Mouse (Mus musculus) limb, embryonic 13.5 days (tissue): Measurements from ENCODE around the gene Thop1. TPM values are rescaled to one million over a fixed set of nuclear protein-coding genes. Genes with fewer than 3 reads are reported as not detected.
A peak's percentile ranks its signal among the peaks of the same experiment; 100 is the strongest.
"Not testable (repeated sequence)": the region's sequence is repeated elsewhere in the genome, so short reads cannot be mapped to it uniquely, and the experiment has no call there.

ENCODE experiments used
- ATAC-seq: fragments of 200-750 bp; cut with Nextera tagmentation; 2 replicates; pipeline ENCODE4 v1.8.0; 2017; ENCODE audit warnings: low read depth, moderate number of reproducible peaks, moderate TSS enrichment; ENCODE audit not compliant: low FRiP score
- H3K27ac ChIP-seq: fragments of 300-500 bp; sonication (generic); 2 replicates; pipeline ENCODE4 v1.5.1; 2015; ENCODE audit warnings: inconsistent platforms, mild to moderate bottlenecking, moderate library complexity
- H3K27me3 ChIP-seq: fragments of 300-500 bp; sonication (generic); 2 replicates; pipeline ENCODE4 v1.6.1; 2015; ENCODE audit warnings: mild to moderate bottlenecking, inconsistent platforms
- H3K36me3 ChIP-seq: fragments of 300-500 bp; sonication (generic); 2 replicates; pipeline ENCODE4 v1.6.1; 2015; ENCODE audit warnings: inconsistent platforms, mild to moderate bottlenecking, moderate library complexity
- H3K4me1 ChIP-seq: fragments of 300-500 bp; sonication (generic); 2 replicates; pipeline ENCODE4 v1.6.1; 2015; ENCODE audit warnings: inconsistent platforms
- H3K4me2 ChIP-seq: fragments of 300-500 bp; sonication (generic); replicated peaks from 2 replicates; pipeline ENCODE4 v1.6.1; 2015; ENCODE audit warnings: inconsistent platforms, mild to moderate bottlenecking, moderate library complexity
- H3K4me3 ChIP-seq: fragments of 300-500 bp; sonication (generic); 2 replicates; pipeline ENCODE4 v1.5.1; 2015; ENCODE audit warnings: moderate library complexity, mild to moderate bottlenecking, inconsistent platforms
- H3K9ac ChIP-seq: fragments of 300-500 bp; sonication (generic); 2 replicates; pipeline ENCODE4 v1.6.1; 2015; ENCODE audit warnings: mild to moderate bottlenecking, inconsistent platforms
- H3K9me3 ChIP-seq: fragments of 300-500 bp; sonication (generic); 2 replicates; pipeline ENCODE4 v1.6.1; 2016; ENCODE audit warnings: inconsistent platforms
- WGBS: fragments of 180-500 bp; shearing (Covaris S2); methylation state at CpG from one replicate; pipeline ENCODE4 v1.1.7; 2015; 5-methylcytosine and 5-hydroxymethylcytosine counted together
- polyA plus RNA-seq: library from polyadenylated mRNA; unstranded; fragments of >200 nt; fragmentation: Nextera tagmentation; extraction: Ambion mirVana; gene quantifications from 2 replicates; pipeline ENCODE4 v1.2.1, GENCODE M21; 2015

Thop1 gene
- polyA plus RNA-seq, 1 experiment from 2014 or later, result 62.0 TPM

DNA sequence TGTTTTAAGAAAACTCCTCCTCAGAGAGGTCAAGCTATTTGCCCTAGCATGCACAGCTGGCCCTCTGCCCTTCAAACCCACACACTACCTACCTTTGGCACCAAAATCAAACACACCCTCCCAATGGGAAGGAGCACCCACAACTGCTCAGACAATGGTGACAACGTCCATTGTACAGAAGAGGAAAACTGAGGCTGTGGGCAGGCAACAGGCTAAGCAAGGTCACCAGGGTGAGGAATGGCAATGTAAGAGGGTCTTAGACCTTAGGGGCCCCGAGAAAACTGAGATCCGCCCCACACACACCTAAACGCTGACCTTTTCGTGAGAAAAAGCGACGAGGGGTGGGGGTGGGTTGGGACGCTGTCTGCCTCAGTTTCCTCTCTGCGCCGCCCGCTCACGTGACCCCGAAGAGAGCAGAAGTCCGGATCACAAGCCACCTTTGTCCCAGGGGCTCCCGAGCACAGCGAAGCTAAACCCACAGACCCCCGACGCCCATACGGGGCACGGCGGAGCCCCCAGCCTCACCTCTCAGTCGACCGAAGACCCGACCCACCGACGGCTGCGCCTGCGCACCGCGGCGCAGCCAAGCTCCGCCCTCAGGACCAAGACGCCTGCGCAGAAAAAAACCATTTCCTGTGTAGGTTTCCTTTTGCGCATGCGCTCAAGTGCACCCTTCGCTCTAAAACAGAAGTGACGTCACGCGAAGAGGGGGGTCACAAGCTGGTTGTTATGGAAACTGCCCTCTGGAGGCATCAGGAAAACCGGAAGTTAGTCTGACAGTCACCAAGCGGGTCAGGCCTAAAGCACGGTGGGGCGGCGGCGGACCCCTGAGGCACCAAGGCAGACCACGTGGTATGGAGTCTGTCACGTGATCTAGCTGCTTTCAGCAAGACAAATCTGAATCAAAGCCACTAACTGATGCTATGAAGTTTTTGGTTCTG, 10.0 kb upstream of the Thop1 start, which contains the start of gene Sgta:
Sgta (minus strand) TSS at position 579 of the 941 bp plus-strand sequence.
- H3K9me3 ChIP-seq, result no peaks in the 10 kb centered on the region
- H3K36me3 ChIP-seq, result peaks cover 8% of the 10 kb centered on the region; the same call in 1 of the 2 replicates
- H3K4me1 ChIP-seq, result peaks cover 31% of the 10 kb centered on the region
- peak within 1 kb of the TSS; percentile 85 for H3K4me3 ChIP-seq
- peak; percentile 94 for ATAC-seq
- WGBS, result 0% methylated on average over 48 of the region's 48 CpGs
- H3K9ac ChIP-seq, result peak within 1 kb of the TSS; percentile 91
- H3K27me3 ChIP-seq, result no peaks in the 10 kb centered on the region
- peak within 1 kb of the TSS; percentile 97 for H3K4me2 ChIP-seq
- 0 out of 2 replicates have a peak within 1 kb of the TSS, but pooled peaks have one; percentile 3 for H3K27ac ChIP-seq

DNA sequence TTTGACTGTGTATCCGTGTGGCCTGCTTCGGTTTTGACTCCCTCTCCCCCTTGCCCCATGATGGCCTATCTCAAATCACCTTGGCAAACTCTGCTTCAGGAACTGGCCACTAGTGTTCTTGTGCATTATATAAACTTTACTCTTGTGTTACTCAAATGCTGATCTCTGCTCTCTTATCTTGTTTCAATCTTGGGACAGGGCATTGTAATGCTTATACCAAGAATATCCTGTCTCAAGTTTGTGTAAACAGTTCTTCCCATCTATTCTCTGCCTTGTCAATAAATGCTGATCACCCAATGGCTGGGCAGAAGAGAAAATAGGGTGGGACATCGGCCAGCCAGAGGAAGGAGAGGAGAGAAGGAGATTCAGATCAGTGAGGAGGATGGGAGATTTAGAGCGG, 7.1 kb upstream of the Thop1 start:
- ATAC-seq, result no peak
- H3K9me3 ChIP-seq, result no peaks in the 10 kb centered on the region
- H3K36me3 ChIP-seq, result no peaks in the 10 kb centered on the region
- peaks cover 20% of the 10 kb centered on the region for H3K4me1 ChIP-seq
- no peak overlapping the region for H3K9ac ChIP-seq
- H3K27me3 ChIP-seq, result no peaks in the 10 kb centered on the region
- no peak overlapping the region for H3K27ac ChIP-seq
- H3K4me2 ChIP-seq, result no peak overlapping the region
- 63% methylated on average over 4 of the region's 4 CpGs for WGBS
- no peak overlapping the region for H3K4me3 ChIP-seq

DNA sequence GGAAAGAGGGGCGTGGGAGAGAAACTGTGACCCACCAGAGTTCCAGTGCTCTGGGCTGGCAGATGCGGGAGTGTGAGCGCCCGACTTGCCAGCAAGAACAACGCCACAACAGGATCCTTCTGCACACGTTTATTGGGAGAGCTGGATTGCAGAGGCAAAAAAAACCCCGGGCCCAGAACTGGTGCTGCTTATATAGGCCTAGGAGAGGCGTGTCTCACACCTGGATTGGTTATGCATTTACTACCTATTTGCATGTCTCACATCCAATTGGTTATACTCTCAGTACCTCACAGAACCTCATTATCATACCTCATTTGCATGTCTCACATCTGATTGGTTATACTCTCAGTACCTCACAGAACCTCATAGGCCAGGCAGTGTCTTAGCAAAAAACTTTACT, 5.3 kb upstream of the Thop1 start:
- H3K4me1 ChIP-seq, H3K9ac ChIP-seq, H3K4me2 ChIP-seq, H3K36me3 ChIP-seq, H3K27me3 ChIP-seq, H3K9me3 ChIP-seq, H3K4me3 ChIP-seq, ATAC-seq, H3K27ac ChIP-seq: not testable (repeated sequence)
- 88% methylated on average over 8 of the region's 8 CpGs for WGBS

DNA sequence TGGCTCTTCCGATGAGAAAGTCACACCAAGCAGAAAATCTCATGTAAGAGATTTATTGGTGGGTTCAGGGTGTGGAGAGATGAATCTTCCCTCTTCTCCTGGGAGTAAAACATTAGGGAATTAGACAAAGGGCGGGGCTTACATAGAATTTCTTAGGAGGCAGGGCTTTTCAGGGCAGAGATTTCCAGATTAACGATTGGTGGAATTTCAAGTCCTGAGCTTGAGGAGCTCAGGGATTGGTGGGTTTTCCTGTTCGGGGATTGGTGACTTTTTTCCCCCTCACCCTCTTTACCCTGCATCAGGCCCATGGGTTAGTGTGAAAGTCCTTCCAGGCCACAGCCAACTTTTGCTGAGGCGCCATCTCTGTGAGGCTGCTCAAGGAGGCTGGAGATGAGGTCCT, 1.1 kb upstream of the Thop1 start:
- Histone ChIP-seq H3K4me1 (peaks cover 20% of the 10 kb centered on the region), H3K36me3 (peaks cover 10% of the 10 kb centered on the region), H3K27me3 (no peaks in the 10 kb centered on the region), H3K27ac (no peak overlapping the region), H3K9me3 (no peaks in the 10 kb centered on the region), H3K4me2 (no peak overlapping the region), H3K4me3 (no peak overlapping the region), H3K9ac (peak overlapping the region; percentile 43)
- 70% methylated on average over 5 of the region's 5 CpGs for WGBS
- ATAC-seq, result no peak

DNA sequence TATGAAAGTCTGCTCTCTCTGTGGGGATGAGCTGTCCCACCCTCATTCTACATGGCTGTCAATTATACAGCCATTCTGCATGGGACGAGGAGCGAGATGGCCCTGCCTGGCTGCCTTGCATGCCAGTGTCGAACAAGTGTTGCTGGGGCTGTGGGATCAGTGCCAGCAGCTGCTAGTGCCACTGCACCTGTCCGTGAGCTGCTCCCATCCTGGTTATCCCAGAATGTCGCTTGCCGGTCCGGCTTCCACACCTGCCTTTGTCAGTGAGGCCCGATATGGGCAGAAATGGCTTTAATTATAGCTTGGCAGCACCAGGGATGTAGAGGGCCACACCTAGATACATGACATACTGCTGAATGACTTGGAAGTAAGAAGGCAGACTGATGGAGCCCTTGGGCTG, 2.5 kb downstream of the Thop1 start:
- no peak overlapping the region for H3K4me3 ChIP-seq
- H3K4me2 ChIP-seq, result no peak overlapping the region
- H3K27ac ChIP-seq, result no peak overlapping the region
- H3K27me3 ChIP-seq, result no peaks in the 10 kb centered on the region
- H3K9me3 ChIP-seq, result no peaks in the 10 kb centered on the region
- ATAC-seq, result no peak
- peaks cover 20% of the 10 kb centered on the region for H3K4me1 ChIP-seq
- 86% methylated on average over 8 of the region's 8 CpGs for WGBS
- H3K9ac ChIP-seq, result 0 out of 2 replicates have a peak overlapping the region, but pooled peaks have one; percentile 93
- peaks cover 45% of the 10 kb centered on the region for H3K36me3 ChIP-seq

DNA sequence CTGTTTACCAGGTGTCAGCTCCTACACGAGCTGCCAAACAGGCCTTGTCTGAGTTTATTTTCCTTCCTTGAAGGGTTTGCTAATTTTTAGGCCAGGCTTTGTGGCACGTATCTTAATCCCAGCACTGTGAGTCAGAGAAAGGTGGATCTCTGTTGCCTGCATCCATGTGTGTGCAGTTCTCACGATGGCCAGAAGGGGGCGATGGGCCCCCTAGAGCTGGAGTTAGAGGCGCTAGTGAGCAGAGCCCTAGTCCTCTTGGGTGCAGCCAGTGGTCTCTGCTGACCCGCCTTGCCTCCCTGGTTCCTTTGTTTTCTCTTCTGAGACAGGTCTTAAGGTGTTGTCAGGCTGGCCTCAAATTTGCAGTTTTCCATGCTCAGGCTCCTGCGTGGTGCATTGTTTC, 3.6 kb downstream of the Thop1 start:
- no peak overlapping the region for H3K27ac ChIP-seq
- H3K9me3 ChIP-seq, result no peaks in the 10 kb centered on the region
- H3K36me3 ChIP-seq, result peaks cover 57% of the 10 kb centered on the region
- ATAC-seq, result no peak
- H3K9ac ChIP-seq, result no peak overlapping the region
- H3K4me3 ChIP-seq, result no peak overlapping the region
- H3K4me2 ChIP-seq, result no peak overlapping the region
- H3K27me3 ChIP-seq, result no peaks in the 10 kb centered on the region
- WGBS, result 71% methylated on average over 7 of the region's 7 CpGs
- peaks cover 20% of the 10 kb centered on the region for H3K4me1 ChIP-seq

DNA sequence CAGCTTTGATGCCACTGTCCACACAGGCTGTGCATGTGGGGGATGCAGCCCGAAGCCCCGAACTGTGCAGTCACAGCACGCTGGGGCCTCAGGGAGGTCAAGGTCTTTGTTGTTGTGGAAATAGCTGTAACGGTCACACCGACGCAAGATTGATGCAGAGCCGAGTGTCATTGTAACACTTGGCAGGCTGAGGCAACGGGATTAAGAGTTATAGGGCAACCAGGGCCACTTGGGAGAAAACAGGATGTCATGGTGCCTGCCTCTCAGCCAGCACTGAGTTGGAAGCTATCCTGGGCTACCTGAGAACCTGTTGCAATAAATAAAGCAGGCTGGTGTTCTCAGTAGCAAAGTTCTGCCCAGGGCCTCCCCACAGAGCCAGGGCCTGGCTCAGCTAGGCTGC, 5.9 kb downstream of the Thop1 start:
- Histone ChIP-seq H3K4me3 (no peak overlapping the region), H3K4me2 (no peak overlapping the region), H3K4me1 (peaks cover 8% of the 10 kb centered on the region), H3K36me3 (peaks cover 79% of the 10 kb centered on the region), H3K9me3 (no peaks in the 10 kb centered on the region), H3K9ac (no peak overlapping the region), H3K27me3 (no peaks in the 10 kb centered on the region), H3K27ac (no peak overlapping the region)
- WGBS, result 84% methylated on average over 8 of the region's 8 CpGs
- ATAC-seq, result no peak

DNA sequence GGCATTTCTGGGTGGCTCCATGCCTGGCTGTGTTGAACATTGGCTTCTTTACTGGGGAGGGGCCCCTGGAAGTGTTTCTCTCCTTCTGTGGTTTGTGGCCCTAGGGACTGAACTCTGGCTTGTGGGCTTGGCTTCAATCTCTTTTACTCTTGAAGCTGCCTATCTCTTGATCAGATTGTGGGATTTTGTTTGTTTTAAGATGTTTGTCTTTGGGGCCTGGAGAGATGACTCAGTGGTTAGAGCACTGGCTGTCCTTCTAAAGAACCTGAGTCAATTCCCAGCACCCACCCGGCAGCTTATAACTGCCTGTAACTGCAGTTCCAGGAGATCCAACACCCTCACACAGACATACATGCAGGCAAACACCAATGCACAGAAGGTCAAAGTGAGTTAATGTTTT, 6.5 kb downstream of the Thop1 start:
- no peak overlapping the region for H3K4me2 ChIP-seq
- peaks cover 86% of the 10 kb centered on the region for H3K36me3 ChIP-seq
- no peak overlapping the region for H3K9ac ChIP-seq
- 85% methylated on average over 1 of the region's 1 CpGs for WGBS
- H3K27me3 ChIP-seq, result no peaks in the 10 kb centered on the region
- H3K9me3 ChIP-seq, result no peaks in the 10 kb centered on the region
- peaks cover 2% of the 10 kb centered on the region for H3K4me1 ChIP-seq
- H3K4me3 ChIP-seq, result no peak overlapping the region
- no peak for ATAC-seq
- H3K27ac ChIP-seq, result no peak overlapping the region

DNA sequence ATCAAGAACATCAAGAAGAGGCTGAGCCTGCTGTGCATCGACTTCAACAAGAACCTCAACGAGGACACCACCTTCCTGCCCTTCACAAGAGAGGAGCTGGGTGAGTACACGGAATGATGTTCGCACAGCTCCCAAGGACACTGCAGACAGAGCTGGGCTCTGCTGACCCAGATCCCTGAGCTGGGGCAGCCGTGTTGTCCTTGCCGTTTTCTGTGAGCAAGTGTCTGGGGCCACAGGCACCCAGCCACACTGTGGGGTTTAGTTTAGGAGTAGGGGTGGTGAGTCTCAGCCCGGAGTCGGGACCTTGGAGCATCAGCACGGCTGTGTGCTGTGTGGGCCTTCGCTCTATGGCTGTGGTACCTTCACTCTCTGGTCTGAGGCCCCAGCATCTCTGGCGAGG, 8.1 kb downstream of the Thop1 start:
- 92% methylated on average over 11 of the region's 11 CpGs for WGBS
- no peak overlapping the region for H3K9ac ChIP-seq
- no peak for ATAC-seq

DNA sequence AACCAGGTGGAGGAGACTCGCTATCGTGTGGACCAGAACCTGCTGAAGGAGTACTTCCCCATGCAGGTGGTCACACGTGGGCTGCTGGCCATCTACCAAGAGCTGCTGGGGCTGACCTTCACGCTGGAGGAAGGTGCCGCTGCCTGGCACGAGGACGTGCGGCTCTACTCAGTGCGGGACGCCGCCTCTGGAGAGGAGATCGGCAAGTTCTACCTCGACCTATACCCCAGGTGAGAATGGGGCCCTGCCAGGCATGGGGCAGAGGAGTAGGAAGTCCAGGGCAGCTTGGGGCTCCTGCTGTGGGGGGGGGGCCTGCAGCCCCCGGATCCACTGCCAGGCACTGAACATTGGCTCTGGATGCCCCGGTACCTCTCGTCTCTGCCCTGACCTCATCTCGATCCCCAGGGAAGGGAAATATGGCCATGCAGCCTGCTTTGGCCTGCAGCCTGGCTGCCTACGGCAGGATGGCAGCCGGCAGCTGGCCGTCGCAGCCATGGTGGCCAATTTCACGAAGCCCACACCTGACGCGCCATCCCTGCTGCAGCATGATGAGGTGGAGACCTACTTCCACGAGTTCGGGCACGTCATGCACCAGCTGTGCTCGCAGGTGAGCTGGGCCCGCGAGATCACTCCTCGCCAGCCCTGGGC, 10.3 kb downstream of the Thop1 start:
- Histone ChIP-seq H3K9me3 (no peaks in the 10 kb centered on the region), H3K4me3 (no peak overlapping the region), H3K4me2 (no peak overlapping the region), H3K36me3 (peaks cover 82% of the 10 kb centered on the region), H3K27me3 (no peaks in the 10 kb centered on the region), H3K9ac (no peak overlapping the region), H3K27ac (no peak overlapping the region), H3K4me1 (no peaks in the 10 kb centered on the region)
- ATAC-seq, result no peak
- WGBS, result 93% methylated on average over 30 of the region's 31 CpGs

More for the DNA sequence above, 8.1 kb downstream of the Thop1 start:
- no peaks in the 10 kb centered on the region for H3K27me3 ChIP-seq
- H3K4me1 ChIP-seq, result no peaks in the 10 kb centered on the region
- peaks cover 99% of the 10 kb centered on the region for H3K36me3 ChIP-seq
- H3K4me3 ChIP-seq, result no peak overlapping the region
- no peak overlapping the region for H3K27ac ChIP-seq
- no peak overlapping the region for H3K4me2 ChIP-seq
- no peaks in the 10 kb centered on the region for H3K9me3 ChIP-seq

DNA sequence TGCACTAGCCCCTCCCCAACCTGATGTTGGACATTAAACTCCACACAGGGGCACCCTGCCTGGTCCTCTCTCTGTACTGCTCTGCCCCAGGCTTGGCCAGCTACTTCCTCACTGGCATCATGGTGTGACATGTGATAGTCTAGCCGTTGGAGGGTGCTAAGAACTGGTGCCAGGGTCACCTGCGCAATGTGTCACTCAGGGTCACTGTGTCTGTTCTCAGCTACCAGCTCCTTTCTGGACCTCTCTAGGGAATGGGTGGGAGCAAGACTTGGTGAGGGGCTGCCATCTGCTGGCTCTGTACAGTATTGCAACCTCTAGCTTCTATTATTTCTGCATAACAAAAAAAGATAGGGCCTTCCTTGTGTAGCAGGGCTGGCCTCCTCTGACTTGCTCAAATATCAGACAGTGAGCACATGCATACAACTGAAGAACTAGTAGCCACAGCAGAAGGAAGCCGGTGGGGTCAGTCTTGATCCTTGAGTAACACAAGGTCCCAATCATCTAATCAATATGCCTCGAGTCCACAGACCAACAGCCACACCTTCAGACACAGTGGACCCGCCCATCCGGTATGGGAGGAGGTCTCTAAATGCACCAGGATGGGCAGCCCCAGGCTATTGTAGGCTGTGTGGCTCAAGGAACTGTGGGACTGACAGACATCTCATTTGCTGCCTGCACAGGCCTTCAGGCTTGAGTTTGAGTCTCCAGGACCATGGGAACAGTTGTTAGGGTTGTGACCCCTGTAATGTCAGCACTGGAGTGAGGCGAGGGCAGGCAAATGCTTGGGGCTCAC, 12.5 kb downstream of the Thop1 start:
- Histone ChIP-seq H3K36me3 (peaks cover 60% of the 10 kb centered on the region), H3K9ac (0 out of 2 replicates have a peak overlapping the region, but pooled peaks have one; percentile 9), H3K27ac (no peak overlapping the region), H3K9me3 (peaks cover 4% of the 10 kb centered on the region; the same call in 1 of the 2 replicates), H3K4me1 (no peaks in the 10 kb centered on the region), H3K4me3 (no peak overlapping the region), H3K4me2 (no peak overlapping the region), H3K27me3 (no peaks in the 10 kb centered on the region)
- WGBS, result 77% methylated on average over 7 of the region's 7 CpGs
- ATAC-seq, result peak; percentile 6; the same call in 1 of the 2 replicates

DNA sequence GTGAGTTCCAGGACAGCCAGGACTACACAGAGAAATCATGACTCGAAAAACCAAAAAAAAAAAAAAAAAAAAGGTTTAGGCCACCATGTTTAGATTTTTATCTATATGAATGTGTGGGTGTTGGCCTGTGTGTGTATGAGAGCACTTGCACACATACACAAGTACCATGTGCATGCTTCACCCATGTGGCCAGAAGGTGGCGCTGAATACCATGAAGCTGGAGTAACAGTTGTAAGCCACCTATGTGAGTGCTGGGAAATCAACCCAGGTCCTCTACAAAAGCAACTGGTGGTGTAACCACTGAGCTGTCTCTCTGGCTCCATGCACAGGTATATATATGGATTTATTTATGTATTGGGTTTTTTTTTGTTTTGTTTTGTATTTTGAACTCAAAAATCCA, 17.2 kb downstream of the Thop1 start:
- WGBS, result 55% methylated on average over 2 of the region's 2 CpGs
- peaks cover 14% of the 10 kb centered on the region for H3K36me3 ChIP-seq
- no peak overlapping the region for H3K4me3 ChIP-seq
- no peak overlapping the region for H3K27ac ChIP-seq
- H3K9me3 ChIP-seq, result peaks cover 5% of the 10 kb centered on the region; the same call in 1 of the 2 replicates
- no peak overlapping the region for H3K9ac ChIP-seq
- H3K4me1 ChIP-seq, result peaks cover 8% of the 10 kb centered on the region
- no peaks in the 10 kb centered on the region for H3K27me3 ChIP-seq
- ATAC-seq, result no peak
- H3K4me2 ChIP-seq, result no peak overlapping the region
